Mouse (Mus musculus) midbrain, embryonic 16.5 days (tissue): ENCODE data around the gene Slc10a1. TPM values are rescaled to one million over a fixed set of nuclear protein-coding genes. Genes with fewer than 3 reads are reported as not detected.

Experiments
- ATAC-seq: fragments of 200-750 bp; cut with Nextera tagmentation; 2 replicates; pipeline ENCODE4 v1.8.0; 2017; ENCODE audit warnings: moderate TSS enrichment
- H3K27ac ChIP-seq: fragments of 300-500 bp; sonication (generic); 2 replicates; pipeline ENCODE4 v1.5.1; 2014; ENCODE audit warnings: mild to moderate bottlenecking, low read length, mixed read lengths
- H3K27me3 ChIP-seq: fragments of 300-500 bp; sonication (generic); 2 replicates; pipeline ENCODE4 v1.6.1; 2014; ENCODE audit warnings: low read depth, low read length, mixed read lengths; ENCODE audit not compliant: control insufficient read depth, insufficient read depth
- H3K36me3 ChIP-seq: fragments of 300-500 bp; sonication (generic); 2 replicates; pipeline ENCODE4 v1.6.1; 2014; ENCODE audit warnings: mild to moderate bottlenecking, low read length, moderate library complexity, mixed read lengths; ENCODE audit not compliant: control insufficient read depth, insufficient read depth
- H3K4me1 ChIP-seq: fragments of 300-500 bp; sonication (generic); 2 replicates; pipeline ENCODE4 v1.6.1; 2014; ENCODE audit warnings: mild to moderate bottlenecking, low read length, mixed read lengths; ENCODE audit not compliant: control insufficient read depth, insufficient read depth
- H3K4me2 ChIP-seq: fragments of 300-500 bp; sonication (generic); 2 replicates; pipeline ENCODE4 v1.6.1; 2014; ENCODE audit warnings: mild to moderate bottlenecking, low read length, mixed read lengths
- H3K4me3 ChIP-seq: fragments of 300-500 bp; sonication (generic); 2 replicates; pipeline ENCODE4 v1.5.1; 2014; ENCODE audit warnings: low read depth, mild to moderate bottlenecking, low read length, moderate library complexity, mixed read lengths
- H3K9ac ChIP-seq: fragments of 300-500 bp; sonication (generic); 2 replicates; pipeline ENCODE4 v1.6.1; 2014; ENCODE audit warnings: low read depth, low read length, mixed read lengths
- H3K9me3 ChIP-seq: fragments of 300-500 bp; sonication (generic); replicated peaks from 2 replicates; pipeline ENCODE4 v1.6.1; 2014; ENCODE audit warnings: mild to moderate bottlenecking, low read length, mixed read lengths; ENCODE audit not compliant: control insufficient read depth, poor library complexity, severe bottlenecking
- WGBS: fragments of 180-500 bp; shearing (Covaris S2); extraction: QIAGEN DNeasy Blood & Tissue Kit; methylation state at CpG from one replicate; pipeline ENCODE4 v1.1.7; 2014; 5-methylcytosine and 5-hydroxymethylcytosine counted together
- polyA plus RNA-seq: library from polyadenylated mRNA; unstranded; fragments of >200 nt; fragmentation: Nextera tagmentation; extraction: Ambion mirVana; gene quantifications from 2 replicates; pipeline ENCODE4 v1.2.1, GENCODE M21; 2015

The Slc10a1 gene
- 0.45 and 0.56 TPM in 2 replicates for polyA plus RNA-seq

- H3K4me3 ChIP-seq, result no peak within 1 kb of the TSS
- ATAC-seq, result no peak
- H3K9ac ChIP-seq, result no peak within 1 kb of the TSS
- no peaks in the 10 kb centered on the region for H3K27me3 ChIP-seq
- no peak within 1 kb of the TSS for H3K27ac ChIP-seq
- H3K36me3 ChIP-seq, result no peaks in the 10 kb centered on the region
- H3K4me2 ChIP-seq, result no peak within 1 kb of the TSS
- no peaks in the 10 kb centered on the region for H3K4me1 ChIP-seq
- 81% methylated on average over 5 of the region's 5 CpGs for WGBS
- H3K9me3 ChIP-seq, result no peaks in the 10 kb centered on the region
Measured at GRCm38 (mm10) chr12:80968605-80969004, at the start of gene Slc10a1. TSS of gene Slc10a1 (minus strand) at chr12:80968705.

- H3K9me3 ChIP-seq, result no peaks in the 10 kb centered on the region
- 89% methylated on average over 12 of the region's 12 CpGs for WGBS
- no peaks in the 10 kb centered on the region for H3K27me3 ChIP-seq
- H3K4me3 ChIP-seq, result no peak overlapping the region
- no peaks in the 10 kb centered on the region for H3K36me3 ChIP-seq
- H3K4me1 ChIP-seq, result no peaks in the 10 kb centered on the region
- H3K27ac ChIP-seq, result no peak overlapping the region
- ATAC-seq, result no peak
- no peak overlapping the region for H3K9ac ChIP-seq
- no peak overlapping the region for H3K4me2 ChIP-seq
Measured at GRCm38 (mm10) chr12:81017624-81018023, 49.1 kb upstream of the Slc10a1 start.

- no peak for ATAC-seq
- Histone ChIP-seq H3K4me2 (no peak overlapping the region), H3K9me3 (no peaks in the 10 kb centered on the region), H3K9ac (no peak overlapping the region), H3K27me3 (no peaks in the 10 kb centered on the region), H3K4me3 (no peak overlapping the region), H3K36me3 (no peaks in the 10 kb centered on the region), H3K27ac (no peak overlapping the region), H3K4me1 (no peaks in the 10 kb centered on the region)
- 85% methylated on average over 11 of the region's 11 CpGs for WGBS
Measured at GRCm38 (mm10) chr12:81013496-81013895, 45.0 kb upstream of the Slc10a1 start.

- Histone ChIP-seq H3K36me3 (no peaks in the 10 kb centered on the region), H3K9me3 (no peaks in the 10 kb centered on the region), H3K27me3 (no peaks in the 10 kb centered on the region), H3K4me1 (no peaks in the 10 kb centered on the region), H3K4me2 (no peak overlapping the region), H3K27ac (no peak overlapping the region), H3K9ac (no peak overlapping the region), H3K4me3 (no peak overlapping the region)
- ATAC-seq, result no peak
- 87% methylated on average over 2 of the region's 2 CpGs for WGBS
Measured at GRCm38 (mm10) chr12:81011994-81012393, 43.5 kb upstream of the Slc10a1 start.

- 12% methylated on average over 3 of the region's 3 CpGs for WGBS
- H3K9ac ChIP-seq, result no peak overlapping the region
- no peaks in the 10 kb centered on the region for H3K36me3 ChIP-seq
- H3K4me3 ChIP-seq, result no peak overlapping the region
- H3K9me3 ChIP-seq, result no peaks in the 10 kb centered on the region
- no peak for ATAC-seq
- H3K4me1 ChIP-seq, result no peaks in the 10 kb centered on the region
- H3K27me3 ChIP-seq, result no peaks in the 10 kb centered on the region
- no peak overlapping the region for H3K27ac ChIP-seq
- H3K4me2 ChIP-seq, result no peak overlapping the region
Measured at GRCm38 (mm10) chr12:81009813-81010212, 41.3 kb upstream of the Slc10a1 start.

- H3K4me3 ChIP-seq, result no peak overlapping the region
- H3K9me3 ChIP-seq, result no peaks in the 10 kb centered on the region
- 24% methylated on average over 13 of the region's 13 CpGs for WGBS
- H3K4me1 ChIP-seq, result 0 out of 2 replicates have a peak, but pooled peaks cover 2% of the 10 kb centered on the region
- ATAC-seq, result no peak
- H3K27ac ChIP-seq, result no peak overlapping the region
- H3K36me3 ChIP-seq, result no peaks in the 10 kb centered on the region
- no peak overlapping the region for H3K4me2 ChIP-seq
- no peak overlapping the region for H3K9ac ChIP-seq
- H3K27me3 ChIP-seq, result no peaks in the 10 kb centered on the region; the same call in 1 of the 2 replicates
Measured at GRCm38 (mm10) chr12:81002841-81003635, 34.5 kb upstream of the Slc10a1 start.

- 79% methylated on average over 4 of the region's 4 CpGs for WGBS
- no peak overlapping the region for H3K4me2 ChIP-seq
- no peak overlapping the region for H3K27ac ChIP-seq
- no peaks in the 10 kb centered on the region for H3K9me3 ChIP-seq
- 0 out of 2 replicates have a peak, but pooled peaks cover 2% of the 10 kb centered on the region for H3K4me1 ChIP-seq
- H3K9ac ChIP-seq, result no peak overlapping the region
- H3K4me3 ChIP-seq, result no peak overlapping the region
- H3K27me3 ChIP-seq, result no peaks in the 10 kb centered on the region; the same call in 1 of the 2 replicates
- ATAC-seq, result no peak
- H3K36me3 ChIP-seq, result no peaks in the 10 kb centered on the region
Measured at GRCm38 (mm10) chr12:81000924-81001323, 32.4 kb upstream of the Slc10a1 start.

- H3K4me3 ChIP-seq, result peak overlapping the region; percentile 12
- H3K27me3 ChIP-seq, result no peaks in the 10 kb centered on the region; the same call in 1 of the 2 replicates
- H3K27ac ChIP-seq, result no peak overlapping the region
- H3K9ac ChIP-seq, result peak overlapping the region; percentile 1; the same call in 1 of the 2 replicates
- whole genome bisulfite sequencing, result under 1% methylated on average over 33 of the region's 33 CpGs
- H3K9me3 ChIP-seq, result no peaks in the 10 kb centered on the region
- 0 out of 2 replicates have a peak, but pooled peaks have one; percentile 39 for ATAC-seq
- no peaks in the 10 kb centered on the region for H3K36me3 ChIP-seq
- peak overlapping the region; percentile 49 for H3K4me2 ChIP-seq
- H3K4me1 ChIP-seq, result 0 out of 2 replicates have a peak, but pooled peaks cover 2% of the 10 kb centered on the region
Measured at GRCm38 (mm10) chr12:80998528-80999221, 30.2 kb upstream of the Slc10a1 start.

GRCm38 (mm10) chr12:80997652-80998051 is 29.1 kb upstream of the Slc10a1 start:
- no peaks in the 10 kb centered on the region; the same call in 1 of the 2 replicates for H3K27me3 ChIP-seq
- no peak for ATAC-seq
- H3K4me1 ChIP-seq, result 0 out of 2 replicates have a peak, but pooled peaks cover 2% of the 10 kb centered on the region
- 68% methylated on average over 4 of the region's 4 CpGs for WGBS
- H3K4me3 ChIP-seq, result no peak overlapping the region
- no peaks in the 10 kb centered on the region for H3K36me3 ChIP-seq
- no peak overlapping the region for H3K4me2 ChIP-seq
- no peak overlapping the region for H3K27ac ChIP-seq
- H3K9ac ChIP-seq, result no peak overlapping the region
- H3K9me3 ChIP-seq, result no peaks in the 10 kb centered on the region
